8 mouse cellular contexts compared by ENCODE assay signal in genomic region chr3:9523081-9523932, GRCm38 (mm10).
DNase-seq lines count a peak whose midpoint lies in the region; ATAC-seq lines count a peak whose summit lies in the region.

No protein-coding gene starts in this region.

- no peak overlapping the region for H3K4me2 ChIP-seq in neural tube, embryonic 13.5 days
- no peak overlapping the region for H3K4me2 ChIP-seq in intestine, embryonic 15.5 days (replicated peaks)
- no peak overlapping the region for H3K4me2 ChIP-seq in neural tube, embryonic 15.5 days

- ATAC-seq in neural tube, embryonic 13.5 days (ENCODE audit: low read depth): no peak
- peak; percentile 35 for ATAC-seq in intestine, embryonic 15.5 days
- 0 out of 2 replicates have a peak, but pooled peaks have one; percentile 5 for ATAC-seq in neural tube, embryonic 15.5 days (ENCODE audit: low FRiP score)

- no peaks in the 10 kb centered on the region for H3K9me3 ChIP-seq in neural tube, embryonic 13.5 days
- no peaks in the 10 kb centered on the region for H3K9me3 ChIP-seq in intestine, embryonic 15.5 days
- H3K9me3 ChIP-seq in neural tube, embryonic 15.5 days (replicated peaks): no peaks in the 10 kb centered on the region

- H3K36me3 ChIP-seq in neural tube, embryonic 13.5 days: no peaks in the 10 kb centered on the region
- H3K36me3 ChIP-seq in intestine, embryonic 15.5 days: no peaks in the 10 kb centered on the region
- H3K36me3 ChIP-seq in neural tube, embryonic 15.5 days: no peaks in the 10 kb centered on the region

- peak overlapping the region; percentile 38; the same call in 1 of the 2 replicates for H3K27ac ChIP-seq in neural tube, embryonic 13.5 days (replicated peaks)
- H3K27ac ChIP-seq in intestine, embryonic 15.5 days: no peak overlapping the region
- H3K27ac ChIP-seq in neural tube, embryonic 15.5 days (replicated peaks): peak overlapping the region; percentile 7; the same call in 1 of the 2 replicates

- no peaks in the 10 kb centered on the region for H3K27me3 ChIP-seq in neural tube, embryonic 13.5 days
- H3K27me3 ChIP-seq in intestine, embryonic 15.5 days (replicated peaks): no peaks in the 10 kb centered on the region
- H3K27me3 ChIP-seq in neural tube, embryonic 15.5 days (replicated peaks): no peaks in the 10 kb centered on the region

- WGBS in neural tube, embryonic 13.5 days: 45% methylated on average over 18 of the region's 18 CpGs
- WGBS in intestine, embryonic 15.5 days: 50% methylated on average over 18 of the region's 18 CpGs
- 48% methylated on average over 18 of the region's 18 CpGs for WGBS in neural tube, embryonic 15.5 days

- no peak overlapping the region for H3K4me3 ChIP-seq in neural tube, embryonic 13.5 days
- no peak overlapping the region for H3K4me3 ChIP-seq in intestine, embryonic 15.5 days (replicated peaks)
- no peak overlapping the region for H3K4me3 ChIP-seq in neural tube, embryonic 15.5 days (replicated peaks)

- DNase-seq in gastrocnemius, postnatal 14 days: peak; percentile 53
- no peak for DNase-seq in gastrocnemius, postnatal 25 days
- DNase-seq in neural tube, embryonic 10.5 days (ENCODE audit: extremely low spot score, low spot score): no peak
- DNase-seq in urinary bladder, postnatal 4 days (ENCODE audit: low spot score in 2 of 2): no peak
- no peak for DNase-seq in layer of hippocampus, adult 9-10 months (ENCODE audit: low spot score)

- peaks cover 55% of the 10 kb centered on the region for H3K4me1 ChIP-seq in neural tube, embryonic 13.5 days (replicated peaks)
- peaks cover 29% of the 10 kb centered on the region for H3K4me1 ChIP-seq in intestine, embryonic 15.5 days (replicated peaks)
- H3K4me1 ChIP-seq in neural tube, embryonic 15.5 days: peaks cover 52% of the 10 kb centered on the region

- H3K9ac ChIP-seq in neural tube, embryonic 13.5 days: no peak overlapping the region
- no peak overlapping the region for H3K9ac ChIP-seq in intestine, embryonic 15.5 days
- no peak overlapping the region for H3K9ac ChIP-seq in neural tube, embryonic 15.5 days (replicated peaks)

- intact Hi-C loops in gastrocnemius, postnatal 14 days (cut with DNase I; ENCODE audit: low total_unique reads): loop anchor here (10.0 kb wide), 1 partner anchor 61 kb away; no protein-coding TSS in a partner anchor
